Mouse (Mus musculus) heart, postnatal 0 days (tissue): Measurements from ENCODE around the gene Tnrc6b.

Experiments used
- CTCF ChIP-seq: IDR thresholded peaks from 2 replicates; pipeline ENCODE4 v1.5.1; 2016; ENCODE audit warnings: antibody characterized with exemption, control low read depth, low read depth
- EP300 ChIP-seq: IDR thresholded peaks from 2 replicates; pipeline ENCODE4 v1.6.1; 2016; ENCODE audit warnings: antibody characterized with exemption, low read depth

GRCm38 (mm10) chr15:80754103-80754502 is 43.0 kb downstream of the Tnrc6b start:
- TF ChIP-seq CTCF = no peak
- no peak for TF ChIP-seq EP300
